Mouse (Mus musculus): ENCODE measurements around the gene OR5BS1P.
A peak's percentile ranks its signal among the peaks of the same experiment; 100 is the strongest.
"Not testable (repeated sequence)": the region's sequence is repeated elsewhere in the genome, so short reads cannot be mapped to it uniquely, and the experiment has no call there.

Gene OR5BS1P

GRCm38 (mm10) chr15:98506253-98506957 lies 36.7 kb downstream of the OR5BS1P start:
- DNase-seq (ENCODE audit: low read depth, low spot score): no peak

GRCm38 (mm10) chr15:98507321-98507720 lies 37.6 kb downstream of the OR5BS1P start:
- no peak for DNase-seq (ENCODE audit: low read depth, low spot score)

- no peak for DNase-seq (ENCODE audit: low read depth, low spot score)
Observed at GRCm38 (mm10) chr15:98509387-98509786, 39.7 kb downstream of the OR5BS1P start.

GRCm38 (mm10) chr15:98510438-98511385 lies 41.0 kb downstream of the OR5BS1P start:
- peak; percentile 55 for DNase-seq (ENCODE audit: low read depth, low spot score)

GRCm38 (mm10) chr15:98511386-98511928 lies 41.8 kb downstream of the OR5BS1P start:
- DNase-seq (ENCODE audit: low read depth, low spot score): no peak

- no peak for DNase-seq (ENCODE audit: low read depth, low spot score)
Observed at GRCm38 (mm10) chr15:98512232-98512631, 42.5 kb downstream of the OR5BS1P start.

GRCm38 (mm10) chr15:98512799-98513321 lies 43.2 kb downstream of the OR5BS1P start:
- DNase-seq (ENCODE audit: low read depth, low spot score): no peak

- DNase-seq (ENCODE audit: low read depth, low spot score): not testable (repeated sequence)
Observed at GRCm38 (mm10) chr15:98513676-98514075, 44.0 kb downstream of the OR5BS1P start.

- no peak for DNase-seq (ENCODE audit: low read depth, low spot score)
Observed at GRCm38 (mm10) chr15:98514146-98514545, 44.5 kb downstream of the OR5BS1P start.

- not testable (repeated sequence) for DNase-seq (ENCODE audit: low read depth, low spot score)
Observed at GRCm38 (mm10) chr15:98514845-98515244, 45.1 kb downstream of the OR5BS1P start.

- DNase-seq (ENCODE audit: low read depth, low spot score): no peak
Observed at GRCm38 (mm10) chr15:98517380-98518355, 48.0 kb downstream of the OR5BS1P start.

- no peak for DNase-seq (ENCODE audit: low read depth, low spot score)
Observed at GRCm38 (mm10) chr15:98521245-98521644, 51.5 kb downstream of the OR5BS1P start.

GRCm38 (mm10) chr15:98526057-98526456 lies 56.4 kb downstream of the OR5BS1P start:
- DNase-seq (ENCODE audit: low read depth, low spot score): no peak

GRCm38 (mm10) chr15:98527056-98527771 lies 57.5 kb downstream of the OR5BS1P start:
- DNase-seq (ENCODE audit: low read depth, low spot score): no peak

- DNase-seq (ENCODE audit: low read depth, low spot score): no peak
Observed at GRCm38 (mm10) chr15:98528066-98528563, 58.4 kb downstream of the OR5BS1P start.
